Mouse (Mus musculus): ENCODE measurements around the gene Daam1. TPM values are rescaled to one million over a fixed set of nuclear protein-coding genes. Genes with fewer than 3 reads are reported as not detected.

Daam1 gene
- polyA plus RNA-seq, 1 experiment, result 10.1 TPM

DNA sequence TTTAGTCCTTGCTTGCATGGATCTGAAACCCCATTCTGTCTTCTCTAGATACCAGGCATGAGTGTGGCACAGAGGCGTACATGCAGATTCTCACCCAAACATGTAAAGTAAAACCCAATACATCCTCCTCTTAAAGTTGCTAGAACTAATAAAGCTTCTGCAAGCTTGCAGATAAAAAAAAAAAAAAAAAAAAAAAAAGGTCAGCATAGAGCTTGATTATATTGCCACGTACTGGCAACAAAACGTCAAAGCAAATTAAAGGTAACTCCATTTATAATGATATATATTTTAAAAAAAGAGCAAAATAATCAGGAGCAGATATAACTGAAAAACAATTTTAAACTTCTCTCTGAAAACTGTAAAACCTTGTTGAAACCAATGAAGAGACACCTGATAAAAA is 210.4 kb downstream of the Daam1 start:
- no peaks in the 10 kb centered on the region for H3K36me3 ChIP-seq (ENCODE audit: control insufficient read depth, insufficient read depth)
- H3K4me2 ChIP-seq (ENCODE audit: low read depth), result no peak overlapping the region
- H3K4me3 ChIP-seq, result no peak overlapping the region
- TF ChIP-seq USF1 (IDR thresholded peaks at IDR 0.05; ENCODE audit: low read depth), result no peak
- TF ChIP-seq POLR2AphosphoS2 (IDR thresholded peaks at IDR 0.05; ENCODE audit: insufficient read length, low read depth), result no peak
- TF ChIP-seq CEBPB (IDR thresholded peaks at IDR 0.05; ENCODE audit: insufficient read depth, poor library complexity, severe bottlenecking), result no peak
- TF ChIP-seq E2F4 (IDR thresholded peaks at IDR 0.05; ENCODE audit: insufficient read depth), result no peak
- TF ChIP-seq MAX (IDR thresholded peaks at IDR 0.05; ENCODE audit: low read depth), result no peak
- H3K79me2 ChIP-seq (ENCODE audit: control insufficient read depth, insufficient read depth), result no peaks in the 10 kb centered on the region
- no peak overlapping the region for H3ac ChIP-seq (ENCODE audit: control insufficient read depth, insufficient read length)
- no peaks in the 10 kb centered on the region for H3K27me3 ChIP-seq (ENCODE audit: control insufficient read depth, insufficient read depth, insufficient read length)

Other genes starting within 250 kb of the Daam1 start
- 0.04 TPM for gene Gpr135, start 240.0 kb downstream of the Daam1 start, polyA plus RNA-seq (2012; fragmentation: generic; extraction: Trizol)